Mouse (Mus musculus) gastrocnemius, adult 8-10 months (tissue): ENCODE data around the gene Pecam1. TPM values are rescaled to one million over a fixed set of nuclear protein-coding genes. Genes with fewer than 3 reads are reported as not detected.
A peak's percentile ranks its signal among the peaks of the same experiment; 100 is the strongest.

Experiments
- DNase-seq, 2 experiments: peaks; one replicate each; pipeline ENCODE4 v3.0.0; 2022; ENCODE audit warnings: low spot score in 2 of 2
- total RNA-seq, 4 experiments: library from RNA; stranded (reverse); gene quantifications; 2 replicates each; pipeline ENCODE4 v1.2.4; 2022

Gene Pecam1
- total RNA-seq, 4 experiments from 2014 or later = 25.4 to 30.9 (median 26.7) TPM

- no peak for DNase-seq
These were observed 52.1 kb downstream of the Pecam1 start for GRCm38 (mm10) chr11:106698289-106698688.

GRCm38 (mm10) chr11:106695917-106696316 is 54.5 kb downstream of the Pecam1 start:
- no peak for DNase-seq

DNA sequence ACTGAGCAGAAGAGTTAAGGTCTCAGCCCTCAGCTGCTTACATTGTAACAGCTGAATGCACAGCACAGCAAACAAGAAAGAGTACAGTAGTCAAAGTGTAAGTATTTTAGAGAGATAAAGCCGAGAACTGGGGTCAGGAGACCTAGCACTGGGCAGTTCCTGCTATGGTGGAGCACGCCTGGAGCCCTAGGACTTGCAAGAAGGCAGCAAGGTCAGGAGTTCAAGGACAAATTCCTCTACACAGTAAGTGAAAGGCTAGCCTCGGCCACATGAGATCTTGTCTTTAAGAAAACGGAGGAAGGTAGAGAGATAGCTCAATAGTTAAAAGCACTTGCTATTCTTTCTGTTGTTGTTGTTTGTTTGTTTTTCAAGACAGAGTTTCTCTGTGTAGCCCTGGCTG is 57.5 kb downstream of the Pecam1 start:
- no peak for DNase-seq

DNA sequence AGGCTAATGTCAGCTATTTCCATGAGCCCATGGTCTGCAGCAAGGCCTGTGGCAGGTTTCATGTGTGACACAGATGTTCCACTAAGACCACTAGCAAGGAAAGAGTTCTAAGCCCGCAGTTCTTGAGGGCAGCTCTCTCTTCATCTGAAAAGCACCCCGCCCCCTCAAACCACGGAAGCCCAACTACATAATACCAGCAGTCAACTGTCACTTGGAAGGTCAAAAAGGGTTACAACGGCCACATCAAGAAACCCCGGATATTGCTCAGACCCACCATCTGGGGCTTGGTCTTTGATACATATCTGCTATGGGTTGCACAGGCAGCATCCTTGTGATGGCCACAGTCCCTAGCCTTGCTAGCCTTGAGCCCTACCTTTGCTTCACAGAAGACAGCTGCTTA is 62.1 kb downstream of the Pecam1 start:
- no peak for DNase-seq

GRCm38 (mm10) chr11:106687293-106687692 is 63.1 kb downstream of the Pecam1 start:
- DNase-seq = no peak

GRCm38 (mm10) chr11:106684027-106684426 is 66.4 kb downstream of the Pecam1 start:
- DNase-seq = no peak

GRCm38 (mm10) chr11:106683345-106683744 is 67.1 kb downstream of the Pecam1 start:
- no peak for DNase-seq

GRCm38 (mm10) chr11:106681138-106681537 is 69.3 kb downstream of the Pecam1 start:
- DNase-seq = no peak

DNA sequence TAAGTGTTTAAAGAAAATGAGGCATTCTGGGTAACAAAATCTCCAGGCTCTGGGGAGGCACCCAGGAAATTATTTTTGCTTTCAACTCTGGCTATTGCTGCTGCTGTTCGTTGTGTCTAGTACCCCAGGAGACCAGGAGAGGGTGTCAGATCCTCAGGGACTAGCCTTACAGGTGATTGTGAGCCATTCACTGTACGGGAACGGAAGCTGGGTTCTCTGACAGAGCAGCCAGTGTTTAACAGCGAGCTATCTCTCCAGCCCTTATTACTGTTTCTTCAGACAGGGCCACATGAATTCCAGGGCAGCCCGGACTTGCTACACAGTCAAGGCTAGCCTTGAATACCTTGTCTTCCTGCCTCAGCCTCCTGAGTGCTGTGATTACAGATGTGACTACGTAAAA is 70.6 kb downstream of the Pecam1 start:
- no peak for DNase-seq

- peak; percentile 84 to 91 for DNase-seq
These were observed 72.4 kb downstream of the Pecam1 start for GRCm38 (mm10) chr11:106677910-106678591.

DNA sequence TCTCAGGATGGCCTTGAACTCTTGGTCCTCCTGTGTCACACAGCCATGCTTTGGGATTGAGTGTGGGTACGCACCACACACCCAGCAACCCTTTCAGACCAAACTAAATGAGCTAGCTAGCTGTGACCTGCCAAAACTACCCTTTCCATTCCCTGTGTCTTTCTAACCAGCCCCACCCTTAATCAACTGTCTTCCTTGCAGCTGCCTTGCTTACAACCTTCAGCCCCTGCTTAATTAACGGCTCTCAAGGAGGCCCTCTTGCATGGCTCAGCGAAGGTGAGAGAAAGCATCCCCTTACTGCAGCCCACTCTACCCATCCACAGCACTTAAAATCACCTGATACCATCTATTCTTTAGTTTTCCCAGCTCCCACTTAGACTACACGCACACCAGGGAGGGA is 73.1 kb downstream of the Pecam1 start:
- DNase-seq = no peak

DNA sequence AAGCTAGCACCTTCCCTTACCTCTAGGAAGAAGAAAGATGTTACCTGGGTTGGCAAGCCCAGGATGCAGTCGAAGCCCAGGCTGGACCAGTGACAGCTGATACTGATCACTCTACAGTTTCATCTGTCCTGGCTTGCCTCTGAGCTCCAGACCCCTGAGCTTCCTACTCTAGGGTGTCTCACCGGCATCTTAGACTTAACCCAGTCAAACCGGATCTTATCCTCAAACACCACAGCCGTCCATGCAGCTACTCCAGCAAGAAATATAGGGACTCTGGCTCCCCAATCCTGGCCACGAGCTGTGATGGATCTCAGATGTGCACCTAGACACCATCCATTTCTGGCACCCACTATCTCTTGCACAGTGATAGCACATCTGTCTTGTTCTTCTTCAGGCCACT is 74.6 kb downstream of the Pecam1 start:
- DNase-seq = no peak

DNA sequence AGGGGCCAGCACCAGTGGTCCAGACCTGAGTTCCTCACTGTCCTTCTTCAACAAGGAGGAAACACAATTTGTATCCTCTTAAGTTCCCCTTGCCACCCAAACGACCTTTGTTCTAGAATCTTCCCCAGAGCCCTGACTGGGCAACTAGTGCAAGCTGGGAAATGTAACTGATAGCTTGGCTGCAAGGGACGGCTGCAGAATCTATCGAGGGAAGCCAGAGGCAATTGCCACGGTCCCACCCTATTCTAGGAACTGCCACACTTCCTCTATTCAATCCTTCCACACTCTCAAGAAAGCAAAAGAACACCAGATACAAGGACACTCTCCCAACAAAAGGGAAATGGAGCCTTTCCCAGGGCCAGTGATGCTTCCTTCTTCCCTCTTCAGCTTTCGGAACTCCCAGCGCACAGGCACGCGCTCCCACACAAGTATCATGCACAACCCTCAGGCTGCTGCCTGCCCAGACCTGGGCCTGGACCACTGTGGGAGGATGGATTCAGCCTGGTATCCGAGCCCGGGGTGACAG is 75.2 kb downstream of the Pecam1 start:
- DNase-seq = peak; percentile 32 to 63

- DNase-seq = peak; percentile 39 to 69
These were observed 75.7 kb downstream of the Pecam1 start for GRCm38 (mm10) chr11:106674612-106675153.

DNA sequence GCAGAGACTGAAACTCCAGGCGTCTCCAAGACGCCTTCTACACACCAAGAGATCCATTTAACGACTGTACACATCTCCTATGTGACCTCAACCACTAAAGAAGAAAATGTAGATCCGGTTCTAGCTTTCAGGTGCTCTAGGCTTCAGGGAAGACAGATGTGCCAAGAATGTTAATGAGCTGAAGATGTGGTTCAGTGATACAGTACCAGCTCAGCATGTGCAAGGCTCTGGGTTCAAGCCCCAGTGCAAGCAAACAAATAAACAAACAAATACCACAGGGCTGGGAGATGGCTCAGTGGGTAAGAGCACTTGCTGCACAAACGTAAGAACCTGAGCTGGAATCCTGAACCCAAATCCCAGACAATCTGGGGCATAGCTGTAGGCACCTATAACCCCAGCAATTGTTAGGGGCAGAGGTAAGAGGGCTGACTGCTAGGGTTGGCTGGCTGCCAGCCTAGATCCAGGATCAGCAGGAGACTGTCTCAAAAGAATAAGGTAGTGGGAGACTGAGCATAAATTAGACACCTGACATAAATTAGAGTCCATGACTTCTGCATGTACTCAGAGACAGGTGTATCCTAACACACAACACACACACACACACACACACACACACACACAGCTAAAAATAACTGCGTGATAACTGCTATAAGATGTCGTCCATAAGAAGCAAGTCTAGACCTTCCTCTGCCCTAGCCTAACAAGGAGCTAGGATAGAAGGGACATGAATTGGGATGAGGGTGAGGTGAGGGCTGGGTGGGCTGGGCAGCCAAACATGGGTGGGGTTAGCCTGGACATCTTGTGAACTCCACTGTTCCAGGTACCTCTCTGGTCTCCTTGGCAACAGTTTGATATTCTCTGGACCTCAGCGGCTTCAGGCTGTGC is 76.5 kb downstream of the Pecam1 start:
- no peak for DNase-seq

DNA sequence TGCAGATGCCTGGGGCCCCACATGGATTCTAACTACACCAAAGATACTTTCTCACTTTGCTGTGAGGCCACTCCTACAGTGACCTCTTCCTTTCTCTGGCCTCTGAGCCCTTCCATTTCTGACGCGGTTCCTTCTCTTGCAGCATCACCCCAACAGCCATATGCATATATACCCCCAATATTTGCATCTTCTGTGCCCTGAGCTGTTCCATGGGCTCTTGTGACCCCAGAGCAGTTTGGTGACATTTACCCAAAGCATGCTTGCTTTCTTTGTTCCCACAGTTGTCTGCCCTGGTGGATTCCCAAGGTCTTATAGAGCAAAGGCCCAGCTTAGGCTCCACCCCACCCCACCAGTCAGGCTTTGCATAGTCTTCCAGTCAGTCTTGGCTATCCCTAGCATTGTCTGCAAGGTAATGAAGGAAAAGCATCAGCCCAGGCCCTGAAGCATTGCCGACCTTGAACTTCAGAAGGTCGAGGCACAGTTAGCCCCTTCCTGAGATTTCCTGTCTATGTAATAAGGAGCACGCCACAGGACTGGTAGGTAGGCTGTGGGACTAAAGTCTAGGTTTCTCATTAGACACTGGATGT is 77.4 kb downstream of the Pecam1 start:
- DNase-seq = no peak

- DNase-seq = no peak
These were observed 78.6 kb downstream of the Pecam1 start for GRCm38 (mm10) chr11:106671801-106672200.

GRCm38 (mm10) chr11:106670951-106671478 is 79.4 kb downstream of the Pecam1 start:
- no peak for DNase-seq

GRCm38 (mm10) chr11:106670266-106670665 is 80.2 kb downstream of the Pecam1 start:
- DNase-seq = no peak

- DNase-seq = no peak
These were observed 80.6 kb downstream of the Pecam1 start for GRCm38 (mm10) chr11:106669873-106670173.

DNA sequence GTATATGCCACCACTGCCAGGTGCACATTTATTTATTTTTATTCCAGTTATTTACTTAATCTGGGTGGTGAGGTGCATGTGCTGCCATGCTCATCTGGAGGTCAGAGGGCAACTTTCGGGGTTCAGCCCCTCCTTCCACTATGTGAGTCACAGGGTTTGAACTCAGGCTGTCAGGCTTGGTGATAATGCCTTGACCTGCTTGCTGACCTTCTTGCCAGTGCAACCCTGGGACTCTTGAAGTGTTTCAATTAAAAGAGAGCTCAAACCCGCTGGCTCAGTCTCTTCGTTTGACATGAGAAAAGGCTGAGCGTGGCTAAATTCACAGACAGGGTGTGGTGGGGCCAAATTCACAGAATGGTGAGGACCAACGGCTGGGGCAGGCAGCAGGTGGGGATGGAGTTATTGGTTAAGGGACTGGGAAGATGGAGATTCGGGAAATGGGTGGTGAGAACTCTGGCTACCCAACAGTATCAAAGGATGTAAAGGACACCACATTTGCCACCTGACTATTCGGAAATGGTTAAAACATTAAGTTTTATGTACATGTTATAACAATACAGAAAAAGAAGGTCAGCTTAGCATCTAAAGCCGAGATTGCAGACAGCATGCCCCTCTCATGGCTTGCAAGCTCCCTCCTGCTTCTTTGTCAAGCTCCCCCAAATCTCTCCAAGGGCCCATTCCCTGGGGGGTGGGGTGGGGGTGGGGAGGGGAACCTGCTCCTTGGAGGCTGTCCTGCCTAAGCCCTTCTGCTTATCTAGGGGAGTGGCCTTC is 81.1 kb downstream of the Pecam1 start:
- DNase-seq = no peak
